Mouse (Mus musculus): ENCODE data around the gene Clip1. TPM values are rescaled to one million over a fixed set of nuclear protein-coding genes. Genes with fewer than 3 reads are reported as not detected.

Gene Clip1
- total RNA-seq, 2 experiments from 2014 or later, result 61.1 to 69.9 TPM

- no peak for DNase-seq (ENCODE audit: low spot score in 2 of 2)
Measured at GRCm38 (mm10) chr5:123609416-123609815, 75.0 kb downstream of the Clip1 start.

GRCm38 (mm10) chr5:123607211-123607669 lies 77.2 kb downstream of the Clip1 start:
- no peak for DNase-seq (ENCODE audit: low spot score in 2 of 2)

- no peak for DNase-seq (ENCODE audit: low spot score in 2 of 2)
Measured at GRCm38 (mm10) chr5:123603496-123603895, 80.9 kb downstream of the Clip1 start.

GRCm38 (mm10) chr5:123602174-123602573 lies 82.2 kb downstream of the Clip1 start:
- no peak for DNase-seq (ENCODE audit: low spot score in 2 of 2)

- DNase-seq (ENCODE audit: low spot score in 2 of 2), result no peak
Measured at GRCm38 (mm10) chr5:123599319-123599718, 85.1 kb downstream of the Clip1 start.

- no peak for DNase-seq (ENCODE audit: low spot score in 2 of 2)
Measured at GRCm38 (mm10) chr5:123593622-123594280, 90.7 kb downstream of the Clip1 start.

- no peak for DNase-seq (ENCODE audit: low spot score in 2 of 2)
Measured at GRCm38 (mm10) chr5:123580043-123580442, 104.4 kb downstream of the Clip1 start.

- DNase-seq (ENCODE audit: low spot score in 2 of 2), result no peak
Measured at GRCm38 (mm10) chr5:123576696-123577095, 107.7 kb downstream of the Clip1 start.

GRCm38 (mm10) chr5:123573362-123573761 lies 111.1 kb downstream of the Clip1 start:
- DNase-seq (ENCODE audit: low spot score in 2 of 2), result no peak

GRCm38 (mm10) chr5:123572357-123573186 lies 111.8 kb downstream of the Clip1 start, which contains the start of gene Vps33a:
Vps33a (minus strand) TSS chr5:123573038.
- DNase-seq (ENCODE audit: low spot score in 2 of 2), result peak; percentile 94 to 99

- DNase-seq (ENCODE audit: low spot score in 2 of 2), result no peak
Measured at GRCm38 (mm10) chr5:123561128-123561527, 123.3 kb downstream of the Clip1 start.

GRCm38 (mm10) chr5:123559588-123559987 lies 124.8 kb downstream of the Clip1 start:
- no peak for DNase-seq (ENCODE audit: low spot score in 2 of 2)

- DNase-seq (ENCODE audit: low spot score in 2 of 2), result no peak
Measured at GRCm38 (mm10) chr5:123556451-123556850, 128.0 kb downstream of the Clip1 start.

GRCm38 (mm10) chr5:123555693-123556092 lies 128.7 kb downstream of the Clip1 start:
- DNase-seq (ENCODE audit: low spot score in 2 of 2), result no peak

GRCm38 (mm10) chr5:123533801-123534200 lies 150.6 kb downstream of the Clip1 start:
- no peak for DNase-seq (ENCODE audit: low spot score in 2 of 2)

GRCm38 (mm10) chr5:123530056-123530455 lies 154.4 kb downstream of the Clip1 start:
- peak in 1 of 2 experiments; percentile 0 for DNase-seq (ENCODE audit: low spot score in 2 of 2)

GRCm38 (mm10) chr5:123528641-123529040 lies 155.8 kb downstream of the Clip1 start:
- peak in 1 of 2 experiments; percentile 1 for DNase-seq (ENCODE audit: low spot score in 2 of 2)

Other genes starting within 250 kb of the Clip1 start
- not detected for gene Lrrc43, start 195.3 kb downstream of the Clip1 start, total RNA-seq (2021)
- gene Il31, start 195.1 kb downstream of the Clip1 start, total RNA-seq (2021), result not detected
- under 1 TPM; 0.48 to 0.56 TPM for gene B3gnt4, start 174.2 kb downstream of the Clip1 start, total RNA-seq (2021)
- 10 to 100 TPM; 91.8 to 92.2 TPM for gene Diablo, start 160.4 kb downstream of the Clip1 start, total RNA-seq (2021)
- gene Gm49027, start 159.1 kb downstream of the Clip1 start, total RNA-seq (2021), result 10 to 100 TPM; 22.5 to 31.9 TPM
- 10 to 100 TPM; 53.5 to 55.4 TPM for gene Vps33a, start 111.6 kb downstream of the Clip1 start, total RNA-seq (2021)
- 10 to 100 TPM; 63.1 to 69.9 TPM for gene Zcchc8, start 36.5 kb upstream of the Clip1 start, total RNA-seq (2021)
- 100 to 1,000 TPM in 1 of 2 experiments, 10 to 100 TPM in 1; 98.7 to 101 TPM for gene Rsrc2, start 64.8 kb upstream of the Clip1 start, total RNA-seq (2021)
- 10 to 100 TPM; 14.3 to 22.3 TPM for gene Kntc1, start 65.1 kb upstream of the Clip1 start, total RNA-seq (2021)
- 1 to 10 TPM in 1 of 2 experiments, under 1 TPM in 1; 0.59 to 1.4 TPM for gene Hcar2, start 180.9 kb upstream of the Clip1 start, total RNA-seq (2021)
- gene Hcar1, start 195.4 kb upstream of the Clip1 start, total RNA-seq (2021), result 1 to 10 TPM; 7.2 to 9.6 TPM
- gene Denr, start 222.6 kb upstream of the Clip1 start, total RNA-seq (2021), result 10 to 100 TPM; 77.3 to 80.0 TPM
- gene Gm43518, start 242.8 kb upstream of the Clip1 start, total RNA-seq (2021), result 1 to 10 TPM; 1.7 to 2.2 TPM
- 1 to 10 TPM; 5.4 to 8.0 TPM for gene Ccdc62, start 246.1 kb upstream of the Clip1 start, total RNA-seq (2021)

Data from adrenal gland, postnatal 4 days (tissue).